Mouse (Mus musculus) neural tube, embryonic 10.5 days (tissue): ENCODE results near the gene Aqp1.

Source experiments
- DNase-seq: peaks from one replicate; pipeline ENCODE4 v3.0.0-alpha.2; 2017; ENCODE audit warnings: low spot score; ENCODE audit errors: extremely low spot score

Aqp1 gene

GRCm38 (mm10) chr6:55332100-55332772, 4.0 kb upstream of the Aqp1 start:
- no peak for DNase-seq

DNA sequence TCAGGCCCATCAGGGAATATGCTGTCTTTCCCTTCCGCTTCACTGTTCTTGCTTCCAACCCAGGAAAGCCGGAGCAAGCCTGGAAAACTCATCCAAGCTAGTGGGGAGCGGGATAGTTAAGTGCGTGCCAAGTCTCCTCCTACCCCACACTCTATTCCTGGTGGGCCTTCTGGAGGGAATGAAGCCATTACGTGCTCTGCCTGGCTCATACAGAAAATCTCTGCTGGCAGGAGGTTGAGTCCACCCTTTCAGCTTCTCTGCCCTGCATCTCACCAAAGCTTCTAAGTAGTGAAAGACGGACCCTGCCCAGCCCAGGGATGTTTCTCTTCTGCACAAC, 3.5 kb upstream of the Aqp1 start:
- no peak for DNase-seq

DNA sequence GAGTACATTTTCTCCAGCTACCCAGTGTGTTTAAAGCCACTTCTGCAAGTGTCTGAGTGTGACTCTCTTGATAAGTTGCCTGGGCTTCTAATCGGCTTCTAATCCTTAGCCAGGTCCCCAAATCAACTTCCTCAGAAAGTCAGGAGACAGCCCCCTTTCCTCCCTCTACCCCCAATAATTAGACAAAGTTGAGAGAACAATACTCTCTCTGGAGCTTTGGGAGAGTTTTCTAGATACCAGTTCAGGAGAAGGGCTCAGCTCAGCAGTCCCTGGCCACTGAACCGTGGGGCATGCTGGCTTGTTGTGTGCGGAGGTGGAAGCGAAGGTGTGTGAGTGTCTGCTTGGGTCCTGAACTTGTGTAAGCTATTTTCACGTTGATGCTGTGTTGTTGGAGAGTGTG, 1.0 kb downstream of the Aqp1 start:
- DNase-seq, result no peak

GRCm38 (mm10) chr6:55338077-55338476, 1.8 kb downstream of the Aqp1 start:
- DNase-seq, result no peak

GRCm38 (mm10) chr6:55338934-55339825, 2.9 kb downstream of the Aqp1 start:
- no peak for DNase-seq

- DNase-seq, result no peak
These were observed 5.5 kb downstream of the Aqp1 start for GRCm38 (mm10) chr6:55341688-55342087.

GRCm38 (mm10) chr6:55342328-55342727, 6.1 kb downstream of the Aqp1 start:
- no peak for DNase-seq

DNA sequence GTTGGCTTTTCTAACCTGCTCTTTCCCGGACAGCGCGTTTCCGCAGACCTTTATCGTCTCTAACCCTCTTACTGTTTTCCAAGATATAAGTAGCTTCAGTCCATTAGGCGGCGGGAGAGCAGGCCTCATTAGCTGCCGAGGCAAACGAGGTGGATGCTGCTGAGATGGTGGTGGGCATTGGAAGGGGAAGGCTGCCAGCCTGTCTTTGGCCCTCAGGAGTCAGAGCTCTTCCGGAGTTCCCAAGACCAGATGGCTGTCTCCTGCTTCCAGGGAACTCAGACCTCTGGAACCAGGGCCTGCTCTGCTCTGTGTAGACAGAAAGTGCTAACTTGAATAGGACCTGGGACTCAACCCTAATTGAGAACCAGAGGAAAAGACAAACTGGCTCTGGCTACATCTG, 7.2 kb downstream of the Aqp1 start:
- no peak for DNase-seq

GRCm38 (mm10) chr6:55344291-55345016, 8.2 kb downstream of the Aqp1 start:
- no peak for DNase-seq

DNA sequence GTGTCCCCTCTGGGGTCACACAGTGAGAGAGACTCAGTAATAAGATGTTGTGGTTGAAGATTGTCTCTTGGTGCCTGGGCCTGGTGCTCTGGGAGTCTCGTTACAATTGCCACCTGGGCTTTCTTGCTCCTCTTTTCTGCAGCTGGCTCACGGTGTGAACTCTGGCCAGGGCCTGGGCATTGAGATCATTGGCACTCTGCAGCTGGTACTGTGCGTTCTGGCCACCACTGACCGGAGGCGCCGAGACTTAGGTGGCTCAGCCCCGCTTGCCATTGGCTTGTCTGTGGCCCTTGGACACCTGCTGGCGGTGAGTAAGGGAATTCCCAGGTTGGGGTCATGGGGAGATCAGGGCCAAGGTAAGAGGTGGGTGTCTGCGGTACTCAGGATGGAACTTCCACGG, 9.0 kb downstream of the Aqp1 start:
- DNase-seq, result no peak

GRCm38 (mm10) chr6:55346491-55346890, 10.3 kb downstream of the Aqp1 start:
- DNase-seq, result no peak

DNA sequence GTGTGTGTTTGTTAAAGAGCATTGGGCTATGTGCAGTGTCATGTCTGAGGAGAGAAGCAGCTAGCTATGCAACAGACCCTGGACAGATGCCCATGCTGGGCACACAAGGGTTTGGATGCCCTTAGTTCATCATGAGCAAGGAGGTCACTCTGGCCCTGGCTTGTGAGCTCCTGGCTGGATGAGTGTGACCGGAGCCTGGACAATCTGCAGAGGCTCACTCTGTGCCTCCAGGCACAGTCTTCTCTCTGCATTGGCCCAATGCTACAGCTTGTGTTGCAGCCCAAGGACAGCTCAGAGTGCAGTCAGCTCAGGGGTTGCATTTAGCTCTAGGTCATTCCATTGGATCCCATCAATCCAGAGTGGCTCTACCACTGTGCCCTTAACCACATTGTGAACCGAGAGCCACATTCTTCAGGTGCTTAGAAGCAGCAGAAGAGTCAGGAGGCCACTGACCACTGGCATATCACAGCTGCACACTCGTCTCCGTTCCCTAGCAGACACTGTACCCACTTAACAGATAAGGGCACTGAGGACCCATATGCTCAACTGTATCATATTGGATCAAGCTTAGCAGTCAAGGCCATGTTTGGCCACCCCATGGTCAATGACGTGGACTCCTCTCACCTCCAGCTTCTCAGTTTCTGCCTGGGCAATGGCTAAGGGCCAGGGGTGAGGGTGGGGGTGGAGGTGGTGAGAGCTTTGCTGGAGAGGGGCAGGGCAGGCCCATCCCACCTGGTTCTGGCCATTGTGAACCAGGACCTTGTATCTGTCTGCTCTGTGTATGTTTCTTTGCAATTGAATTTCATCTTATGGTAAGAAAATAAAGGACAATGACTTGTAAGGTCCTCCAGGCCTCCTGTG, 11.7 kb downstream of the Aqp1 start:
- no peak for DNase-seq

DNA sequence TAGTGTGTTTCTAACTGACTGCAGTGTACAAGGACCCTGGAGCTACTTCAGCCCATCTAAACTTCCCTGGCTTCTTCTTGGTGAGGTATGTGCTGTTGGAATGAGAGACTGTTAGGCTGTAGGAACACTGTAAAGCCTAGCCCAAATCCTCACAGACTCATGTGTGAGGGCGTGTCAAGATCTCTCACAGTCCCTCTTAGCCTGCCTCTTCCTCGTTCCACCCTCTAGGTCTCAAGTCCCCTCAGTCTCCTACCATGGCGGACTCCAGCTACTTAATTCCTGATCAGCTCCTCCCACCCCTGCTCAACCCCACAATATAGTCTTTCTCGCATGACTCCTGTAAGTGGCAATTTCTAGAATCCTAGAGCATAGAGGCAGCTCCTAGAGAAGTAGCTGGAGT, 13.0 kb downstream of the Aqp1 start:
- no peak for DNase-seq

DNA sequence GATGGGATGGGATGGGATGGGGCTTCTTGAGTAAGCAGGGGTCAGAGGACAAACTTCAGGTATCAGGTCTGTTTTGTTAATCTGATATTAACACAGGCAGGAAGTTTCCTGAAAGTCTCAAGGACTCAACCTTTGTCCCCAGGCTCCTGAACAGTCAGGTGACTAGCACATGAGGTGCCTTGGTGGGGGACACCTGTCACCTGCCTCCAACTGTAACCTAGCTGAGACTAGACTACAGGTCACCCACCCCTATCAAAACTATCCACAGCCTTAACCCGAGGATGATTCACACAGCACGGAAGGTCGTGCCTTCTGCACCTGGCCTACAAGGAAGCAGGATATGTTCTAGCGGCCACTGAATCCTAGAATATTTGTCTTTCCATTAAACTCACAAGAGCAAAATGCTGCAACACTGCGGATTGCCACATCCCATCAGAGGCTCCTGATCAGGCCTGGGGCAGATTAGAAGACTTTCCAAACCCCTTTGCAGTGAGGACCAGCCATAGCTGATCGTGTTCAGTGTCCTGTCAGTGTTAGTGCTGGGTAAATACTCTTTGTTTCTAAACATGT, 14.2 kb downstream of the Aqp1 start:
- no peak for DNase-seq

- no peak for DNase-seq
These were observed 15.5 kb downstream of the Aqp1 start for GRCm38 (mm10) chr6:55351712-55352111.

DNA sequence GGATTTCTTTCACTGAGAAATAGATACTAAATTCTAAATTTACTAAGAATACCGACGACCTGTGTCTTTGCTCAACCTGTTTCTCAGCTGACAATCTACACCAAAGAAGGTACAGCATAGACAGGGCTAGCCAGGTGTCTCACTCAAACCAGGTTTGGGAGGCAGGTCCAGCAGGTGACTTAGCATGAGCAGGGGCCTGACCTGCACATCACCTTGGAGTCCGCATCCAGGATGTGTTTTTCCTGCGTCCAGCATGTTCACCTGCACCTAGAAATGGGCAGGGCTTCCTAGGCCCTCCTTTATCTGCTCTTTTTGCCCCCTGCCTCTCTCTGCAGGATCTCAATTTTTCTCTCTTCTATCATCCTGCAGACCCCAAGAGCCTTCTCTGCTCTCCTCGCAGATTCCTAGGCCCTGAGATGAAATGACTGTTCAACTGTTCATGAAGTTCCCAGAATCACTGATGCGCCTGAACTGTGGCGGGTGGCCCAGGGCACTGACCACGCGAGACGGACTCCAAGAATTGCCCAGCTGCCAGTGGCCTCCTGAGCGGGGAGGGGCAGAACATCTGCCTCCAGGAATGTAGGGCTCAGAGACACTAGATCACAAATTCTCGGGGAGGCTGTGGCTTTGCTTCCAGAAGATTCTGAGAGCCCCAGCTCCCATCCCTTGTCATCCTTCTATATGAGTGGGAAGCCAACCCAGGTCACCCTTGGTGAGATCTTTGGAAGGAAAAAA, 17.6 kb downstream of the Aqp1 start:
- no peak for DNase-seq

- no peak for DNase-seq
These were observed 18.4 kb downstream of the Aqp1 start for GRCm38 (mm10) chr6:55354456-55355117.

DNA sequence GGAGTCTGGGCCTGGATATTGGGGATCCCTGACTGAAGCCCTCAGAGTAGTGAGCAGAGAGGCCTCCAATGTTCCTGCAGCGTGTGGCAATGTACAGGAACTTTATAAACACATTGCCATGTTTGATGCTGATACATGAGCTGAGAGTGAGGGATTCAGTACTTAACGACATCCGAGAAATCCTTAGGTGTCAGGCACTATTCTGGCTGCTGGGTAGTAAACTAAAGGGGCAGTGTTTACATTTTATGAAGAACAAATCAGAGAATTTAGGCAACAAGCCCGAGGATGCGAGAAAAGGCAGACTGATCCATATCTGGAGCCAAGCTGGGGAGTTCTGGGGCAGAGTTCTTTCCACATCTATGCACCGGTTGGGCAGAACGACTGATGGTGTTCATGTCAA, 19.3 kb downstream of the Aqp1 start:
- no peak for DNase-seq

DNA sequence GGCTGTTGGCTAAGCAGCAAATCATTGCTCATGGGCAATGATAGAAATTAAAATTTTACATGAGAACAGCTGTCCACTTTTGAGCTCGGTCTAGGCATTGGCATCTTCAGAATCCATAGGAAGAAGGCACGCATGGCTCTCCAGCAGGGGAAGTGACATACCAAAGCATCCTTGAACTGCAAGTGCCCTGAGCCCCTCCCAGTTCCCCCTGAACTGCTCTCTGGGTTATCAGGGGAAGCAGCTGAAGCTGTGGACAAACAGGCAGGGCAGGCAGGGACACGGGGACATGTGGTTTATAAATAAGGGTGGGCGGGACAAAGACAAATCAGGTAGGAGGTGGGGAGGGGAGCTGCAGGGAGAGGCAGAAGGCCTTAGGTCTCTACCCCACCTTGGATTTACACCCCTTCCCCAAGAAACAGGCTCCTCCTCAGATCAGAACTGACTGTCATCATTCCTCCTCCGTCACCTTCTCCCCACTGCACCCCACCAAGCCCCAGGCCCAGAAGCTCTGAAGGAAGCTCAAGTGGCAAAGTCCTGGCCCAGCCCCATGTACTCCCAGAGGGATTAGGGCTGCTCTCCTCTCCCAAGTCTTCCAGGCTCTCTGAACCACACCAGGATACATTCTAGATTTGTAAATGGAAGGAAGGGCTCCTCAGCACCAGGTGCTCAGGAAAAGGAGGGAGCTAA, 19.9 kb downstream of the Aqp1 start:
- DNase-seq, result no peak
